Mouse (Mus musculus) embryo, embryonic 11 days (tissue): ENCODE data around the gene Gm13101.
"Not testable (repeated sequence)": the region's sequence is repeated elsewhere in the genome, so short reads cannot be mapped to it uniquely, and the experiment has no call there.

ENCODE experiments used
- DNase-seq: peaks from one replicate; pipeline ENCODE4 v3.0.0-alpha.2; 2015

Gm13101 gene

DNA sequence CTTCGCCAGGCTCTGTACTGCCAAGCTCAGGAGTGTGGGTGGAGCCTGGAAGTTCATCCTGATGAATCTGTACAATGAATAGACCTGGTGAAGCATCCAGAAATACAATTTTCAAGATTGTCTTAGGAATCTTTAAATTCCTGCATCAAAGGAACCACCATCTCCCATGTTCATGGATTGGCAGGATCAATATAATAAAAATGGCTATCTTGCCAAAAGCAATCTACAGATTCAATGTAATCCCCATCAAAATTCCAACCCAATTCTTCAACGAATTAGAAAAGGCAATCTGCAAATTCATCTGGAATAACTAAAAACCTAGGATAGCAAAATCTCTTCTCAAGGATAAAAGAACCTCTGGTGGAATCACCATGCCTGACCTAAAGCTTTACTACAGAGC lies at the start of gene Gm13101:
Gm13101 (minus strand) TSS at position 101 of the 400 bp plus-strand sequence.
- not testable (repeated sequence) for DNase-seq

DNA sequence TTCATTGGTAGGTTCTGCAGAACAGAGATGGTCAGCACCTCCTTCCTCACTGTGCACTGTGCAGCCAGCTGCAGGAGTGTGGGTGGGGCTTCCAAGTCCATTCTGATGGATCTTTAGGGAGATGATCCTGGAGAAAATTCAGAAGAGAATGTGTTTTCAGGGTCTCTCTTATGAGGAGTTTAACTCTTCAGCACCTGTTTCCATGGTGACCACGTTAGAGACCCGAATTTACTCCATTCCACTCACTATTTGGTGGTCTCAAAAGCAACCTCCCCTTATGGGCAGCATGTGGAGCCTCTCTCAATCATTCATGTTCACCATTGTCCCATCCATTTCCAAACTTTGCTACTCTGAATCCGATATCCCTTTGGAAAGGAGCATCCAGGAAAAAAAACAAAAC lies 27.5 kb upstream of the Gm13101 start, which contains the start of gene Pramef17:
Pramef17 (minus strand) TSS at position 101 of the 400 bp plus-strand sequence.
- DNase-seq, result not testable (repeated sequence)

DNA sequence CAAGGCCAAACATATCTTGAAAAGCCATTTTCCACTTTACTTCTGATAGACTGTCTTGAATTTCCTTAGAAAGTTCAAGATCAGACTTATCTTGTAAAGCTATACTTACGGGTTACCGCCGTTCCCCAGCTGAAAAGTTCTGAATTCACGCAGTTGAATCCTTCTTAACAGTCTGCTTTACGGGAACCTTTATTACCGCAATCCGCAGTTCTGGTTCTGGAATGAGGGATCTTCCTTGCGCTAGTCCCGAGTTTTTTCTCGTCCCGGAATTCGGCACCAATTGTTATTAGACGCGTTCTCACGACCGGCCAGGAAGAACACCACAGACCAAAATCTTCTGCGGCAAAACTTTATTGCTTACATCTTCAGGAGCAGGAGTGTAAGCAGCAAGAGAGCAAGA lies 21.4 kb upstream of the Gm13101 start:
- not testable (repeated sequence) for DNase-seq

DNA sequence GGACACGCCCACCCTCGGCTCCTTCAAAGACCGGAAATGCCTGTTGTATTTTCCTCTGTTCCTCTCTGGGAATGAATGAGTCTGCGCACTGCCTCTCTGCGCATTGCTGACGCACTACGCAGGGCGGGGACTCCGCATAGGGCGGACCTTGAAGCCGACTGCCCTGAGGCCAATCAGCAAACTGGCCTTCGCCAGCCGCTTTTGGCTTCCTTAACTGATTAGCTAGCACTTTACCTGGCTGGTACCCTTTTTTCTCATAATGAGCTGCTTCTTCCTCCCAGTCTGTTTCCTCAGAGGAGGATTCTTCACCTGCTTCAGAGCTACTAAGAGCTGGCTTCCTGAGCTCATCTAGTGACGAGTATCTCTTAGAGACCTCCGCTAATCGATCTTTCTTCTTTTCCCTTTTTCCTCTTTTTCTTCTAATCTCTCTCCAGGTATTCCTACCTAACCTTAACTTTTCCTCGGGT lies 20.8 kb upstream of the Gm13101 start:
- DNase-seq, result not testable (repeated sequence)

DNA sequence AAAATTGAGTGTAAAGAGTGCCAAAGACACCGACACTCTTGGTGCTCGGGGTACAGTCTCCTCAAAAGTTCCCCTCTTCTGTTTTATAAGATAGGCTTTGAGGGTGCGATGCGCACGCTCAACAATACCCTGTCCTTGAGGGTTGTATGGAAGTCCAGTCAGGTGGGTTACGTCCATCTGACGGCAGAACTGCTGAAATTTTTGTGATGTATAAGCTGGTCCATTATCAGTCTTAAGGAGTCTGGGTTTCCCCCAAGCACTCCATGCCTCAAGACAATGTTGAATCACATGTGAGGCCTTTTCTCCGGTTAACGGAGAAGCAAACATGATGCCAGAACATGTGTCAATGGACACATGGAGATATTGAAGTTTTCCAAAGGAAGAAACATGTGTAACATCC lies 19.0 kb upstream of the Gm13101 start:
- DNase-seq, result not testable (repeated sequence)

DNA sequence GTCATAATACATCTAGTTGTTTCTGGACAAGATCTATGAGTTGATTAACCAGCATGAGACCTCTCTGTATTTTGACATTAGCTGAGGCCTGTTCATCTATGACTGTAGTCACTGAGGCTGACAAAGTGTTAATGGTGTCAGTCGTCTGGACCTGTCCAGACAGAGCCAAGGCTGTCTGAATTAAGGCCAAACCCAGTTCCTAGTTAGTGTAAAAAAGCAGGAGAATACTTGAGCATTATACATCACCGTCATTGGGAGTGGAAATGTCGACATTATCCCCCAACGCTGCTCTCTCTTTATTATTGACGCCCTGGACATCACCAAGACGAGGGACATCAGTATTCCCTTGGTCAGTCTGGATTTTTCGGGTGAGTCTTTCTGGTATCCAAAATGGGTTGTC lies 18.4 kb upstream of the Gm13101 start:
- DNase-seq, result not testable (repeated sequence)

DNA sequence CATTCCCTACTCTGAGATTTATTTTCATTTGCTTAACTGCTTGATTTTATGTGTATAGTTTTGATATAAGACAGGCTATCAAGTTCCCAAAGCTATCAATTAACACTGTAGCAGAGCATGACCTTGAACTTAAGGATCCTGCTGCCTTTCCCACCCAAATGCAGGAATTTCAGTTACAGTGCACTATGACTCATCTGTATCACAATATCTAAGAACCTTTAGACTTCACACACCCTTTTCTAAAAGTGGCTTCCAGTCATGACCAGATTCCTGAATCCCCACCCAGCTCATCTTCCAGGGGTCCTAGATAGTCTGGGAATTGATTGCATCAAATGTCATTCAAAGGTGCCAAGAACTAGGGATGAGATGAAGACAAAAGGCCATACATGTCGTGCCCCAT lies 16.7 kb upstream of the Gm13101 start:
- not testable (repeated sequence) for DNase-seq

DNA sequence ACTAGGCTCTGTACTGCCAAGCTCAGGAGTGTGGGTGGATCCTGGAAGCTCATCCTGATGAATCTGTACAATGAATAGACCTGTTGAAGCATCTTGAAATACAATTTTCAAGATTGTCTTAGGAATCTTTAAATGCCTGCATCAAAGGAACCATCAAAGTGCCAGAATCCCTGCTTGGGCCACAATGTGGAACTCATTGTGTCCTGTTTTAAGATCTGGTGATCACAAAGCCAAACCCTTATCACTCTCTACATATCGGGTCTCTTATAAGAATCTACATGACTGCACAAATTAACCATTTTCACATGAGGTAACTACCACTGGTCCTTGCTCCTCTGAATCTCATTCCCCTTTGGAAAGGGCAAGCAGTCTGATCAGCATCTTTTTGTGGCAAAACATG lies 15.8 kb downstream of the Gm13101 start, which contains the start of gene Pramef25:
Pramef25 (minus strand) TSS at position 101 of the 400 bp plus-strand sequence.
- not testable (repeated sequence) for DNase-seq
